Mouse (Mus musculus): ENCODE data around the gene Trrap. TPM values are rescaled to one million over a fixed set of nuclear protein-coding genes. Genes with fewer than 3 reads are reported as not detected.
"Not testable (repeated sequence)": the region's sequence is repeated elsewhere in the genome, so short reads cannot be mapped to it uniquely, and the experiment has no call there.

Gene Trrap
- polyA plus RNA-seq (2015; fragmentation: Nextera tagmentation; extraction: Ambion mirVana) = 45.9 and 49.3 TPM in 2 replicates

DNA sequence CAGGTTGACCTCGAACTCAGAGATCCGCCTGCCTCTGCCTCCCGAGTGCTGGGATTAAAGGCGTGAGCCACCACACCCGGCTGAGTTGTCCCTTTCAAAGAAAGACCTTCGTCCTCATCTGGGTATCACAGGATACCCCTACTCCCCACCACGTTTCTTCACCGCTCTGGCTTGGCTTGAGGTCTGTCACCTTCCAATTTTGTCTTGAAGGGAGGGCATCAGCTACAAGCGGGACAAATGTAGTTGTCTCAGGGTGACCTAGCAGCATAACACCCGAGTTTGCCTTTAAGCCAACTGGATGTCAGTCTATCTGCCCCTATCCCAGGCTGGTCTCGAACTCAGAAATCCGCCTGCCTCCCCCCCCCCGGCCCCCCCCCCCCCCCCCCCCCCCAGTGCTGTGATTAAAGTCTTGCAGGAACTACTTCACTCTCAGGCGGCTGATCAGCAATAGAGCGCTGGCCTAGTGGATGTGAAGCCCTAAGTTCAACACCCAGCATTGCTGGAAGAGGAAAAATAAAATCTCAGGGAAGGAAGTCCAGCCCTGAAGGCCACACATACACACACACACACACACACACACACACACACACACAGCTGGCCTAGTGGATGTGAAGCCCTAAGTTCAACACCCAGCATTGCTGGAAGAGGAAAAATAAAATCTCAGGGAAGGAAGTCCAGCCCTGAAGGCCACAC is at the start of gene Trrap:
Gene Trrap, plus strand, starts transcription at position 627 of the 693 bp plus-strand sequence.
- Histone ChIP-seq H3K4me3 (replicated peaks) (peak within 1 kb of the TSS; percentile 90), H3K4me2 (replicated peaks) (peak within 1 kb of the TSS; percentile 78), H3K9ac (peak within 1 kb of the TSS; percentile 99), H3K27ac (peak within 1 kb of the TSS; percentile 97)
- not testable (repeated sequence) for H3K4me1 ChIP-seq (replicated peaks); H3K9me3 ChIP-seq; H3K36me3 ChIP-seq; H3K27me3 ChIP-seq (replicated peaks)
- peak; percentile 15 for ATAC-seq
- 79% methylated on average over 14 of the region's 15 CpGs for WGBS

DNA sequence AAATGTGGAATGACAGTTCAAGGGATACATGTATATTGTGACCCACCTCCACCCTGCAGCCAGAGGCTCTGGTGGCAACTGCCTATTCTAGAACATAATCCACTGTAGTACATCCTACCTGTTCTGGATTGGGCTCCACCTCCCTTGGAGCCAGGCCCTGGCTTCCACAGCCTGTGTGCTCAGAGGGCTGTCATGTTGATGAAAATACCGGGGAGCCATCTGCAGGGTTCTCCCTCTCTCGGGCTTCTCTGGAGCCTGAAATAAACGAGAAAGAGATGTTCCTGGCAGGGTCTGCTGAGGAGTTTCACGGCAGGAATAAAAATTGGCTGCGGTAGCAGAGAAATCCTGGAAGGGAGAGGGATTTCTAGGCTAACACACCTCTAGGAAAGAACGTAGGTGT is 47.8 kb upstream of the Trrap start:
- no peak overlapping the region for H3K4me2 ChIP-seq (replicated peaks)
- ATAC-seq = no peak
- no peaks in the 10 kb centered on the region for H3K4me1 ChIP-seq (replicated peaks)
- no peaks in the 10 kb centered on the region for H3K9me3 ChIP-seq
- no peak overlapping the region for H3K9ac ChIP-seq
- H3K4me3 ChIP-seq (replicated peaks) = no peak overlapping the region
- no peak overlapping the region for H3K27ac ChIP-seq
- no peaks in the 10 kb centered on the region for H3K36me3 ChIP-seq
- no peaks in the 10 kb centered on the region for H3K27me3 ChIP-seq (replicated peaks)
- 55% methylated on average over 6 of the region's 6 CpGs for WGBS

DNA sequence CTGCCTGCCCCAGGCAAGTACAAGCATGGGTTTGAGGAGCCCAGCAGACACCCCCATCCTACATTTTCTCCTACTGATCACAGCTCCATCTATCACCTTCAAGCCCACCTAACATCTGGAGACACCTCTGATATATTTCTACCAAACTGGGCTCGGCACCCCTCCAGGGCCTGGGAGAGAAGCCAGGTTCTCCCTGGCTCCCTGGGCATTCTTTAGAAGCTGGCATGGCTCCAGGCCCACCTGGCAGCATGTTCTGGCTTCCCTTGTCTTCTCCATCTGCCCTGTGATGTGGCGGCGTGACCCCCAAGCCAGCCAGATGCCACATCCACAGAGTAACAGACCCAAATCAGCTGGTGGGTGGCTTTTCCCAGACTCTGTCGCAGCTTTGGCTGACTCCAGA is 47.3 kb upstream of the Trrap start:
- no peak overlapping the region for H3K9ac ChIP-seq
- no peak for ATAC-seq
- no peaks in the 10 kb centered on the region for H3K36me3 ChIP-seq
- H3K27me3 ChIP-seq (replicated peaks) = no peaks in the 10 kb centered on the region
- H3K4me1 ChIP-seq (replicated peaks) = no peaks in the 10 kb centered on the region
- 78% methylated on average over 4 of the region's 4 CpGs for WGBS
- H3K4me2 ChIP-seq (replicated peaks) = no peak overlapping the region
- no peaks in the 10 kb centered on the region for H3K9me3 ChIP-seq
- no peak overlapping the region for H3K27ac ChIP-seq
- no peak overlapping the region for H3K4me3 ChIP-seq (replicated peaks)

DNA sequence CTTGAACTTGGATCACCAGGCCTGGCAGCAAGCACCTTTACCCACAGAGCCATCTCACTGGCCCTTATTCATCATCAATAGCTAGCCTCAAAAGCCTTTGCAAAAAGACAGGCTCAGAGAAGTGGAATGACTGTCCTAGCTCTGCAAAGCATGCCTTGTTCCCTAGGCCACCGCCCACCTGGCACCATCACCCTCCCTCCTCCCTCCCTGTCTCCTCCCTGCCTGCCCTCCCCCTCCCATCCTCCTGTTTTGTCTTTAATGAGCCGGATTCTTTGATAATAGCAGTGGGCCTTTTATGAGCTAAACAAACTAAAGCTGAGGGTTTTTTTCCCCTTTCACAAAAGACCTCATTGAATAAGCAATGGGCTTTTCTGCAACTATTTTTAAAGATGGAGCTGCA is 42.6 kb upstream of the Trrap start:
- no peaks in the 10 kb centered on the region for H3K9me3 ChIP-seq
- H3K9ac ChIP-seq = no peak overlapping the region
- no peak overlapping the region for H3K27ac ChIP-seq
- H3K27me3 ChIP-seq (replicated peaks) = no peaks in the 10 kb centered on the region
- no peak overlapping the region for H3K4me2 ChIP-seq (replicated peaks)
- H3K36me3 ChIP-seq = no peaks in the 10 kb centered on the region
- 42% methylated on average over 2 of the region's 2 CpGs for WGBS
- ATAC-seq = no peak
- no peak overlapping the region for H3K4me3 ChIP-seq (replicated peaks)
- H3K4me1 ChIP-seq (replicated peaks) = no peaks in the 10 kb centered on the region

DNA sequence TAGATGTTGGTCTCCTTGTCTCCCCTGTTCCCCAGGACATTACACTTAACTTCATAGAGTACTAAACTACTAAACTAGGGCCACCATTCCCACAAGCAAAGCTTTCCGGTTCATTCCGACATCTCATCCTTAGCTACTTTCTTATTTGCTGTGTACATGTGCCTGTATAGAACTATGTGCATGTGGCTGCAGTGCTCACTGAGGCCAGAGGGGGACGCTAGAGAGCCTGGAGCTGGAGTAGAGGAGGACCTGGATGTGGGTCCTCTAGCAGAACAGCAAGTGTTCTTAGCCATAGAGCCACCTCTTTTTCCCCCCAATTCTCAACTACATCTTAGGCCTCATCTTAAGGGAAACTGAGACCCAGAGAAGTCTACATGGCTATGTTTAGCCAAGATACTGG is 42.0 kb upstream of the Trrap start:
- no peaks in the 10 kb centered on the region for H3K4me1 ChIP-seq (replicated peaks)
- WGBS = 75% methylated on average over 3 of the region's 3 CpGs
- no peak overlapping the region for H3K9ac ChIP-seq
- H3K27me3 ChIP-seq (replicated peaks) = no peaks in the 10 kb centered on the region
- no peaks in the 10 kb centered on the region for H3K9me3 ChIP-seq
- no peaks in the 10 kb centered on the region for H3K36me3 ChIP-seq
- no peak overlapping the region for H3K27ac ChIP-seq
- no peak overlapping the region for H3K4me3 ChIP-seq (replicated peaks)
- H3K4me2 ChIP-seq (replicated peaks) = no peak overlapping the region
- ATAC-seq = no peak

DNA sequence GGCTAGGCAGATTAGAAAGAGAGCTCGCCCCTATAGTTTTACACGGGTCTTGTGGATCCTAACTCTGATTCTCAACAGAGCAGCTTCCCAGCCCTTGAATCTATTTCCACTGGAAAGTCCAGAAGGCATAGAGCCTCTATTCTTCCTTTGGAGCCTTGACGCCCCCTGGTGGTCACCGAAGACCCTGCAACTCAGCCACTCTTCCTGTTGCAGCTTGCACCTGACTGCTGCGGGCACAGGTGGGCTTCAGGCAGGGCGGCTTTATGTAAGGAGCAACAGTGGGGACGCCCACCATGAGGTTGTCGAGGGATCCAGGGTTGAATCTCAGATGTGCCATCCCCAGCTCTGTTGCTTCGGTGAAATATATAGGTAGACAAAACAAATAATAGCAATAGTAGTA is 40.4 kb upstream of the Trrap start:
- Histone ChIP-seq H3K4me3 (replicated peaks) (no peak overlapping the region), H3K4me1 (replicated peaks) (no peaks in the 10 kb centered on the region), H3K36me3 (no peaks in the 10 kb centered on the region), H3K9ac (no peak overlapping the region), H3K9me3 (no peaks in the 10 kb centered on the region), H3K27ac (no peak overlapping the region), H3K4me2 (replicated peaks) (no peak overlapping the region), H3K27me3 (replicated peaks) (no peaks in the 10 kb centered on the region)
- ATAC-seq = no peak
- 8% methylated on average over 9 of the region's 9 CpGs for WGBS

DNA sequence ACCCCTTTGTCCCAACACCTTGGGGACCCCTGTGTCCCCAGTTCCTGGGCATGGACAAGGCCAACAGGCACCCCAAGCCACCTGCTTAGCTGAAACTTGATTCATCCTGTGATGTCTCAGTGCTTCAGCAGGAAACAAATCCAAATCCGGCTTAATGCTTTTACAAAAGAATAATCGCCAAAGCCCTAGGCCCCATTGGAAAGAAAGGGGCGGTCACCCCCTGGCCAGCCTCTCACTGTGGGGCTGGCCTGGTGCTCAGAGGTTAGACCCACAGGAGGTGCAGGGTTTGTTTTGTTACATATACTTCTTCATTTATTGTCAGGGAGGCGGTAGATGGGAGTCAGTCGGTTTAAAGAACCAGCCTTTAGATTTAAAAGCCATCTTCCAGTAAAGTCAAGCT is 39.3 kb upstream of the Trrap start:
- Histone ChIP-seq H3K4me2 (replicated peaks) (no peak overlapping the region), H3K9ac (no peak overlapping the region), H3K9me3 (no peaks in the 10 kb centered on the region), H3K4me3 (replicated peaks) (no peak overlapping the region), H3K36me3 (no peaks in the 10 kb centered on the region), H3K27ac (no peak overlapping the region), H3K27me3 (replicated peaks) (no peaks in the 10 kb centered on the region), H3K4me1 (replicated peaks) (no peaks in the 10 kb centered on the region)
- no peak for ATAC-seq
- 52% methylated on average over 5 of the region's 5 CpGs for WGBS

DNA sequence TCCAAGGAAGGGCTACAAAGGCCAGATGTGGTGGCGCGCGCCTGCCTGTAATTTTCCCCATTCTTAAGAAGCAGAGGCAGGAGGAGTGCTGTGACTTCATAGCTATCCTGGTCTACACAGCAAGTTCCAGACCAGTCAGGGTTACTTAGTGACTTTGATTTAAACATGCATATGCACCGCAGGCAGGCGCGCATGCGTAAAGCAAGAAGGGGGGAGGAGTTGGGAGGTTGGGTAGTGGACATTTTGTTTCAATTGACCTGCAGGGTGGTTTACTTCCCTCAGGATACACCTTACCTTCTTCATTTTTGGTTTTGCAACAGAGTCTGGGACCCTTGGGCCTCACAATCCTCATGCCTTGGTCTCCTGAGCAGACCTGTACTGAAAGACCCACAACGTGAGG is 38.3 kb upstream of the Trrap start:
- WGBS = 76% methylated on average over 8 of the region's 8 CpGs

DNA sequence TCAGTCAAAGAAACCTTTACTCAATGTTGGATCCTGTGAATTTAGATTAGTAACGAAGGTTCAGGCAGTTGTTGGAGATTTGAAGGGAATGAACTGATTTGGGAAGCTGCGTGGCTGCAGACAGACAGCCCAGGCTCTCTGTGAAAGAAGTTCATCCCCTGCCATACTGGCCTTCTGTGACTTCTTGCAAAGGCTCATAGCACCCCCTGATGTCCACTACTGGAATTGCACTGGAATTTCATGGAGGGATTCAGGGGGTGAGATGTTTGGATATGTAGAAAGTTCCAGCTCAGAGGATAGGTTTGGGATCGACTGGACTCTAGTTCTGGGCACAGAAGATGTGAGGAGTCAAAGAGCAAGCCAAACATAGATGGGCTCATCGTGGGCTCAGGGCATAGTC is 33.6 kb upstream of the Trrap start:
- Histone ChIP-seq H3K4me1 (replicated peaks) (no peaks in the 10 kb centered on the region), H3K4me2 (replicated peaks) (no peak overlapping the region), H3K9ac (no peak overlapping the region), H3K27me3 (replicated peaks) (no peaks in the 10 kb centered on the region), H3K36me3 (no peaks in the 10 kb centered on the region), H3K4me3 (replicated peaks) (no peak overlapping the region), H3K27ac (no peak overlapping the region), H3K9me3 (no peaks in the 10 kb centered on the region)
- no peak for ATAC-seq
- 34% methylated on average over 4 of the region's 4 CpGs for WGBS

More for the DNA sequence above, 38.3 kb upstream of the Trrap start:
- no peak for ATAC-seq
- H3K9me3 ChIP-seq = no peaks in the 10 kb centered on the region
- no peaks in the 10 kb centered on the region for H3K36me3 ChIP-seq
- no peaks in the 10 kb centered on the region for H3K27me3 ChIP-seq (replicated peaks)
- H3K4me1 ChIP-seq (replicated peaks) = no peaks in the 10 kb centered on the region
- H3K9ac ChIP-seq = no peak overlapping the region
- H3K27ac ChIP-seq = no peak overlapping the region
- H3K4me3 ChIP-seq (replicated peaks) = no peak overlapping the region
- no peak overlapping the region for H3K4me2 ChIP-seq (replicated peaks)

DNA sequence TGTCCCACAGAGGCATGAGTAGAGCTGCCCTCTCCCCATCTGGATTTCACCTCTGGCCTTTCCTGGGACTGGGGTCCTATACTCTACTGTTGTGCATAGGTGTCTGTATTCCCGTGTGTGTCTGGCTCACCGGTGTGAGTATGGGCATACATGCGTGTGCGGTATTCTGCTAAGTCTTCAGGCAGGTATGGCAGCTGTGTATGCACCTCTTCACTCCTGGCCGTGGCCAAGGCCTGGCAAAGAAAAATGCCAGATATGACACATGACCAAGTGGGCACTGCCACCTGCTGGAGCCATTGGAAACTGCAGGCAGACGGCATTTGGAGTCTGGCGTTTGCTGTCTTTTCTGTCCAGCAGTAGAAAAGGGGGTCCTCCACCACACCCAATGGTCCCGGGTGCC is 32.6 kb upstream of the Trrap start:
- H3K9me3 ChIP-seq = no peaks in the 10 kb centered on the region
- no peak overlapping the region for H3K4me2 ChIP-seq (replicated peaks)
- no peak overlapping the region for H3K27ac ChIP-seq
- no peaks in the 10 kb centered on the region for H3K4me1 ChIP-seq (replicated peaks)
- no peak overlapping the region for H3K9ac ChIP-seq
- no peaks in the 10 kb centered on the region for H3K27me3 ChIP-seq (replicated peaks)
- no peak for ATAC-seq
- no peaks in the 10 kb centered on the region for H3K36me3 ChIP-seq
- WGBS = 26% methylated on average over 8 of the region's 8 CpGs
- no peak overlapping the region for H3K4me3 ChIP-seq (replicated peaks)

DNA sequence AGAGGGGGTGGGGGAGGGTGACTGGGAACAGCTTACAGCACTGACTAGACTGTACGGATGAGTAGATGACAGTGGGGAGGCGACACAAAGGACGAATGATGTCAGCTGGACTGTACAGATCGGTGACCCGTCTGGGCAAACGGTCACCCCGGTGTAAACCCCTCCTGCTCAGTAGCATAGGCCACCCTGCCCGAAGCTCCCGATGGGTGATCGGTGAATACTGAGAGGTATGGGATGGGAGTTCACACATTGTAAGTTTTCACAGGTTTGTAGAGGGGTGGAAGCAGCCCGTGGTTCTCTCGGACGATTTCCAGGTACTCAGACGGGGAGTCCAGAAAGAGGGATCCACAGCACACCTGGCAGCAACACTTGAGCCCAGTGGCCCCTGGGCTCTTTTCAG is 30.4 kb upstream of the Trrap start:
- Histone ChIP-seq H3K4me3 (replicated peaks) (no peak overlapping the region), H3K4me2 (replicated peaks) (no peak overlapping the region), H3K9me3 (no peaks in the 10 kb centered on the region), H3K9ac (no peak overlapping the region), H3K4me1 (replicated peaks) (no peaks in the 10 kb centered on the region), H3K27me3 (replicated peaks) (no peaks in the 10 kb centered on the region), H3K27ac (no peak overlapping the region), H3K36me3 (no peaks in the 10 kb centered on the region)
- no peak for ATAC-seq
- WGBS = 85% methylated on average over 14 of the region's 14 CpGs

DNA sequence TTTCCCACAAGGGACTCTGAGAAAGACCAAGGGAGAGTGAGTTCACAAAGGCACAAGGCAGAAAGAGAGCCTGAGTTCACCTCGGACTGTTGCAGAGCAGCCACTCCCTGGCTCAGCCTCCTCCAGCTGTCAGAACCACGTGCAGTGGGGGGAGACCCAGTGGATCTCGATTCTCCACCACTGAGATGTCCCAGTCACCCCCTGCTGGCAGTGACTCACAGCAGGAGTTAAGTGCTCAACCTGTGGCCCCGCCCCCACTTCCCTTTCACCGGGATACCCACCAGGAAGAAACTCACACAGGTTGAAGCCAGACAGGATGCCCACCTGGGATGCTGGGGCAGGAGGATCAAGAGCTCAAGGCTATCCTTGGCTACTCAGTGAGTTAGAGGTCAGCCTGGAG is 15.1 kb upstream of the Trrap start:
- Histone ChIP-seq H3K36me3 (no peaks in the 10 kb centered on the region), H3K4me2 (replicated peaks) (no peak overlapping the region; the same call in 1 of the 2 replicates), H3K9ac (no peak overlapping the region), H3K27ac (no peak overlapping the region), H3K4me3 (replicated peaks) (no peak overlapping the region), H3K4me1 (replicated peaks) (peaks cover 5% of the 10 kb centered on the region; the same call in 1 of the 2 replicates), H3K27me3 (replicated peaks) (no peaks in the 10 kb centered on the region), H3K9me3 (no peaks in the 10 kb centered on the region)
- WGBS = 9% methylated on average over 5 of the region's 5 CpGs
- peak; percentile 60 for ATAC-seq

DNA sequence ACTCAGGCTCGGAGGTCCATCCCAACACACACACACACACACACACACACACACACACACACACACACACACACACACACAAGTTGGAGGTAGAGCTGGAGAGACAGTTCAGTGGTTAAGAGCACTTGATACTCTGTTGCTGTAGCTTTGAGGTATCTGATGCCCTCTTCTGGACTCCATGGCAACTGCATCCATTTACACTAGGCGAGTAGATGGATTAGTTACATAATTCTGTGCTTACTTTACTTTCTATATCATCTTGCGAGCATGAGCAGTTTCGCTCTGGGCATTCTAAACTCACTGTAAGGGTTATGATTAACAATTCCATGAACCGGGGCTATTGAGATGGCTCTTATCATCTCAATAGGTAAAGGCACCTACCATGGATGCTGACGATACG is 14.5 kb upstream of the Trrap start:
- WGBS = 54% methylated on average over 7 of the region's 7 CpGs

More for the DNA sequence above, 14.5 kb upstream of the Trrap start:
- peak; percentile 58 for ATAC-seq
- H3K4me1 ChIP-seq (replicated peaks) = peaks cover 5% of the 10 kb centered on the region; the same call in 1 of the 2 replicates
- no peak overlapping the region for H3K9ac ChIP-seq
- H3K9me3 ChIP-seq = no peaks in the 10 kb centered on the region
- no peaks in the 10 kb centered on the region for H3K36me3 ChIP-seq
- H3K4me2 ChIP-seq (replicated peaks) = no peak overlapping the region
- H3K4me3 ChIP-seq (replicated peaks) = no peak overlapping the region
- no peaks in the 10 kb centered on the region for H3K27me3 ChIP-seq (replicated peaks)
- no peak overlapping the region for H3K27ac ChIP-seq
